Mouse (Mus musculus) liver, embryonic 14.5 days (tissue): Measurements from ENCODE around the gene Pih1d2.

Experiments used
- CTCF ChIP-seq: IDR thresholded peaks from 2 replicates; pipeline ENCODE4 v1.5.1; 2016; ENCODE audit warnings: antibody characterized with exemption, low read depth, control low read depth
- EP300 ChIP-seq: IDR thresholded peaks from 2 replicates; pipeline ENCODE4 v1.6.1; 2016; ENCODE audit warnings: antibody characterized with exemption, low read depth

GRCm38 (mm10) chr9:50612115-50612514 is 5.0 kb upstream of the Pih1d2 start:
- no peak for TF ChIP-seq EP300
- TF ChIP-seq CTCF, result no peak
